Mouse (Mus musculus) ES-CJ7 (cell line): Measurements from ENCODE around the gene Hs6st3.
"Not testable (repeated sequence)": the region's sequence is repeated elsewhere in the genome, so short reads cannot be mapped to it uniquely, and the experiment has no call there.

Source experiments
- DNase-seq: peaks from one replicate; pipeline ENCODE4 v3.0.0; 2011; ENCODE audit warnings: low read depth, low spot score

Gene Hs6st3

DNA sequence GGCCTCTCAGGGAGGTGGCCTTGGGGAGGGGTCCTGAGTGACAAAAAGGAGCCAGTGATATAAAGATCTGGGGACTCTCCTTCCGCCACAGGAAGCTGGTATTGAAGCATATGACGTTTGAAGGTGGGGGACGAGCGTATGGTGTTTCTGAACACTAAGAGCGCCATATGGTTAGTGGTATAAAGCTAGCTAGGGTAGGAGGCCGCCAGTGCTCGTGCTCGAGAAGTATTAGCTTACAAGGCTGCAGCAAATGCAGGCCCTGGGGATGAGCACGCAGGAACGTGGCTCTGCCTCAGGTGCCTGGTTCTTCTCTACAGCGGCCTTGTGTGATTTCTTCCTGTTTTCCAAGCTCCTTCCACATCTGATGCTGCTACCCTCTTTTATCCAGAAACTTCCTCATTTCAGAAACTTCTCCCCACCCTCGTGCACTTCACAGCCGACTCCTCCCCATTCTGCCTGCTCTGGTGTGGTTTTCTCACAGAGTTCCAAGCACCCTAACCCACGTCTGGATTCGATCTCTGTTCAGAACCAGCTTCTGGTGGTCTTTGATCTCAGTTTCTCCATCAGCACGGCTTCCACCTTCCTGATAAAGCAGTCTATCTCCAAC, 110.0 kb downstream of the Hs6st3 start:
- DNase-seq, result no peak

DNA sequence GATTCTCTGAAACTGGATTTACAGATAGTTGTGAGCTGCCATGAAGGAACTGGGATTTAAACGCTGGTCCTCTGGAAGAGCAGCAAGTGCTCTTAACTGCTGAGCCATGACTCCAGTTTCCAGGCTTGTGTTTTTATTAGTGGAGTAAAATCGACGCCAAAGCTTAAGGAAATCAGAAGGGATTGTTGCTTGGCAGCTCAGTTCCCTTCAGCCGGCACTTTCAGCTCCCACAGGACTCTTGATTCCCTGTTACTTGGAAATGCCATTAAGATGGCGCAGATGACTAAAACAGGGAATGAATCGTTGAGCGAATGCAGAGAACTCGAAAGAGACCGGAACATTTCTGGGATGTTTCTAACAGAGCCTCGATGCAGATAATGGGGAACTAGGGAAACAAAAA, 112.2 kb downstream of the Hs6st3 start:
- no peak for DNase-seq

DNA sequence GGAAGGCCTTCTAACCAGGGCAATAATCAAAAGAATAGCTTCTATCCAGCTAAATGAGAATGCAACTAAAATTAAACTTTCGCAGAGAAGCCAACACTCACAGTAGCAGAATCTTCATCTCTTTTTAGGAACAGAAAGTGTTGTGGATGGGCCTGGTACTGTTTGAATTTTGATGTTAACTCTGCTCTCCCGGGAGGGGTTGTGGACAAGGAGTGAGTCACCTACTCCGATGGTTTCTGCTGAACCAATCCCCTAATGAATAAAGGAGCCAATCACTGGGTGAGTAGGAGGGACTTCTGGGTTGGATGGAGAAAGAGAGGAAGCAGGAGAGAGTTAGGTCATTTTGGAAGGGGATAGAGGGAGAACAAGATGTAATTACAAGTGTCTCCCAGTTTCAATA, 117.3 kb downstream of the Hs6st3 start:
- DNase-seq, result no peak

DNA sequence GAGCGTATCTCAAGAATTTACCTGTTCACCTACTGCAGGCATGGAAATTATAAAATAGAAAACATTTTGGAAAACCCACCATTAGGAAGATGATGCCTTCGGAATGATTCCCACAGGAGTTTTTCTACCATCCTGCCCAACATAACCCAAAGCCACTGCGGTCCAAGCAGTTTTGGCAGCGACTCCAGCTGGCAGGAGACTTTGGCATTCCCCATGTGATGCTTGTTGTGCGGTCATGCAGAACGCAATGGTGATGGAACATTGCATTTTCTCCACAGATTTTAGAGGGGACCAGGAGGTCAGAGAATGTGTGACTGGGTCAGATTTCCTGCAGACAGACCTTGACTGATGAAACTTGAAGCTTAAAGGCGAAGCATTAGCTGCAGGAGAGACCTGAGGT, 118.9 kb downstream of the Hs6st3 start:
- no peak for DNase-seq

DNA sequence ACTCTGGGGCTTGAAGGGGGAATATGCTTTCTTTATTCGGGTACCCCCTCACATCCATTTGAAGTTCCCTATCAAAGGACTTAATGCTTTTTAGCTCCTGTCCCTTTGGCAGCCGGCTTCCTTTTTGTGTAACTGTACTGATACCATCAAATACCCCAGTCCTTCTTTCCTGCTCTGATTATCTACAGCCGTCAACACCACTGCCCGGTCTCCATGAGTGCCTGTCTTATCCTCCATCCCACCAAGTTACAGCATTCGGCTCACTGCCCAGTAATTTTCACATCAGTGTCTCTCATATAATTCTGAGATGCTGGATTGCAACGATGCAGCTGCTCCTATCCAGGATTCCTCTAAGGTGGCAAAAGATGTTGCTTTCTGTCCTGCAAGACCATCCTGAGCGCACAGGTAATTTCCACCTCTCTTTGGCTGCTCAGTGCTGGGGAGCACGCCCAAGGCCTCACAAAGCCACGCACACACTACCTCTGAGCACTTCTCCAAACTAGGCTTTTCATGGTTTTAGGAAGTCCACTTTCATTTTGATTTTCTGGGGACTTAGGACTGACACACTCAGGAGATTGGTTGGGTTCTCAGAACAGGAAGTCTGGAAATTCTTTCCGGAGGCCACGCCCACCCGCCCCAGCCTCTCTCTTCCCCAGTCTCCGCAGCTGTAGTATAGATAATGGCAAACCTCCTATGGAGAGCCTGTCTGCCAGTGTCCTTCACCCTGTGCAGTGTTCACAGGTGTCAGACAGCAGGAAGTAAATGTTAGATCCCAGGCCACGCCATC, 122.2 kb downstream of the Hs6st3 start:
- peak; percentile 61 for DNase-seq

DNA sequence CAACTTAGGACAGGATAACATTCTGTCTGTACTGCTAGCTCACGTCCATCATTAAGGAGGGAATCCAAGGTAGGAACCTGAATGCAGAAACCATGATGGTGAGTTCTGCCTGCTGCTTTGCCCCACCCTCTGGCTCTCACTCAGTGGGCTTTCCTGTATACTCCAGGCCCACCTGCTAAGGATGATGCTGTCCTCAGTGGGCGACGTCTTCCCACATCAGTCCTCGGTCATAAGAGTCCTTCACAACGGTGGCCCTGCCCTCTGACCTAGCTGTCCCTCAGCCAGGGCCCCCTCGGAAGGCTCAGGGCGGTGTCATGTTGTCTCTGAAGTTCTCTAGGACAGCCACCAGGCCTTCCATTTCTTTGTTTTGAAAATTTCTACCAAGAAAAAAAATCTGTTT, 128.2 kb downstream of the Hs6st3 start:
- no peak for DNase-seq

DNA sequence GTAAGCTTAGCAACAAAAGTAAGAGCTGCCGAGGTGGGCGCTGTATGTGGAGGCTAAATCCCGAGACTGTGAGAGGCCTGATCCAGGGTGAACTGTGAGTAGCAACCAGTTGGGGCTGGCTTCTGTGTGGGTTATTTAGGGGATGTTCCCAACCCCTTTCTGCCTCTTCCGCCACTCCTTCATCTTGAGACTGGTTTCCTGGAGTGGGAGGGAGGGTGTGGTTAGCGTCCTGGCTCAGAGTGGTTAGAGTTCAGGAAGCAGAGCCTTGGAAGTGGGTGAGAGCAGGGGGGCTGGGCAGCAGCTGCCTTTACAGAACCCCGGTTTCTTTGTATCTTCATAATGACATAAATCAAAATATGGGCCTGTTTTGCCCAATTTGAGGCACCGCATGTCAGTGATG, 134.9 kb downstream of the Hs6st3 start:
- peak; percentile 34 for DNase-seq

DNA sequence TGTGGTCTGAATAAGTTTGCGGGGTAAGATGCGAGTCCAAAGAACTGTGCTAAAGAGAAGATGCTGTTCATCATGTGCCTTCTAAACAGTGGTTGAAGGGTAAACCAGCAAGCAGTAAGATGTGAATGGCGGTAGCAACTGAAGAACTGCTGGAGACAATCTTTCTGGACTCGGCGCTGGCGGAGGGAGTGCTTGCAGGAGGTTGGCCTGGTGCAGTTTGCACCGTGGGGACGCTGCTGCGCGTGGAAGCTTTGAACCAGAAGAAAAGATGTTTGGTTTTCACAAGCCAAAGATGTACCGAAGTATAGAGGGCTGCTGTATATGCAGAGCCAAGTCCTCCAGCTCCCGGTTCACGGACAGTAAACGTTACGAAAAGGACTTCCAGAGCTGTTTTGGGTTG, 140.0 kb downstream of the Hs6st3 start:
- DNase-seq, result not testable (repeated sequence)

DNA sequence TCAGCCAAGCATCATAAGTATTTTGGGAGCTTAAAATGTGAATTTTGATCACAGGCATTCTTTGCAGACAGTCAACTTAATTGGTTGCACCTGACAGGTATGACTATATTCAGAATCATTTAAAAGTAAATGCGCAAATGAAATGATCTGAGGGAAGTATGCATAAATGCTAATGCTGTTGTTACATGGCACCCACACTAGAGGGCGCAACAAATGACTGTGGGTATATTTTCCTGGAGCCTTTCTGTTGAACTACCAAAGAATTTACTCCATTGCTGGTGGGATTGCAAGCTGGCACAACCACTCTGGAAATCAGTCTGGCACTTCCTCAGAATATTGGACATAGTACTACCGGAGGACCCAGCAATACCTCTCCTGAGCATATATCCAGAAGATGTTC, 145.8 kb downstream of the Hs6st3 start:
- DNase-seq, result peak; percentile 9

DNA sequence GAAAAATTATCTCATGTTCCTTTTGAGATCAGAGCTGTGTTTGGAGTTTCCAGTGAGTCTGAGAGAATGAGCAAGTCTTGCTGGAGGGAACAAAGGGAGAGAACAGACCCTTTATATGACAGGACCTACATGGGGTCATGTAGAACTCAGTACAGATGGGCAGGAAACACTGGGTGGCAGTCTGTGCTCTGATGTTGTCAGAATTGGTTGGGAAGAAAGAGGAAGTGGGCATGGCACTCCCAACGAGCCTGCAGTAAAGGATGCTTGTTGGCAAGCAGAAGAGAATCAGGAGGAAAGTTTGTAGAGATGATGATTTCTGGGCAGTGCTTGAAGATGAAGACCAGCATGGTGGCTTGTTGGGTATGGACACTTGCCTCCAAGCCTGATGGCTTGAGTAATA, 151.5 kb downstream of the Hs6st3 start:
- no peak for DNase-seq

DNA sequence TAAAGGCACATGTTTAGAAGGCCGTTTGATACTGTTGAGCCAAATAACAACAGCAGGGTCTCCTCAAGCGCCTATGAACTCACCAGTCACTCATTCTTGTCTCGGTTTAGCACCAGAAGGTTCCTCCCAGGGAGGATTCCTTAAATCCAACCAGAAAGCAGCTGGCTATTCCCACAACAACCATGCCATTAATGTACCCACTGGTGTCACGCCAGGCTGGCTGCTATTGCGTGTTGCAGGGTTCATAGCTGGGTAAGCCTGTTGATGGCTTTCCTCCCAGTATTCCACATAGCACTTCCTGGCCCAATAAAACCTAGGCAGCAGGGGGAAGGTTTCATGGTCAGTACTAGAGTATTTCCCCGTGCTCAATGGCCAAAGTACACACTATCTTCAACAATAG, 155.9 kb downstream of the Hs6st3 start:
- DNase-seq, result no peak

DNA sequence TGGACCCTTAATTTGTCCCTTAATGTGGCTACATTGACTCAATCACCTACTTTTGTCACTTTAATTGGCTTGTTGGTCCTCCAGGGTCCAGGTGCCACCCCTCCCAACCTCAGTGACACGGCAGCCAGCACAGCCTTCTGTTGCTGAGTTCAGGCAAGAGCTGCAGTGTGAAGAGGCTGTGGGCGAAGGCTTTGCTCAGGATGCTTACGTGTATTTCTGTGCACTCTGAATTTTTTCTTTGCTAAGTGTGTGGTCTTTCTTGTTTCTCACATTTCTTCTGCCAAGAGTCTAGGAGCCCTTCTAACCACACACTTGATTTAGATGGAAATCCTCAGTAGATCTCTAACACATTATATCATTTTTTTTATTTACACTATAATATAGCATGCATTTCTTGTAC, 168.3 kb downstream of the Hs6st3 start:
- DNase-seq, result no peak

DNA sequence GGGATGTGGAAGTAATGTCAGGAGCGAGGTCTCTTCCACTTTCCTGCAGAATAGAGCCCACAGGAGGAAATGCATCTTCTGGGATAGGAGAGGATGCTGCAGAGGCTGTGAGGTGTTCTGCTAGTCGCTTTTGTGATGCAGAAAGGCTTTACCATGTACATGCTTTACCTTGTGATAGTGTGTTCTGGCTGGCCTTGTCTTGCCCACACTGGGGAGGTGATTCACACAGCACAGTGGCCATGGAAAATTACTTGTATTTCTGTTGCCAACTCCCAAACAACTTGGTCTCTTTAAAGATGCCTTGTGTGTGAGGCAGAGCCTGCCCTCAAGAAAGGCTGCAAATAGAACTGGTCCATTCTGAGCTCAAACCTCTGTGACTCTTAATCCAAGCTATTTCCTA, 180.2 kb downstream of the Hs6st3 start:
- DNase-seq, result no peak

DNA sequence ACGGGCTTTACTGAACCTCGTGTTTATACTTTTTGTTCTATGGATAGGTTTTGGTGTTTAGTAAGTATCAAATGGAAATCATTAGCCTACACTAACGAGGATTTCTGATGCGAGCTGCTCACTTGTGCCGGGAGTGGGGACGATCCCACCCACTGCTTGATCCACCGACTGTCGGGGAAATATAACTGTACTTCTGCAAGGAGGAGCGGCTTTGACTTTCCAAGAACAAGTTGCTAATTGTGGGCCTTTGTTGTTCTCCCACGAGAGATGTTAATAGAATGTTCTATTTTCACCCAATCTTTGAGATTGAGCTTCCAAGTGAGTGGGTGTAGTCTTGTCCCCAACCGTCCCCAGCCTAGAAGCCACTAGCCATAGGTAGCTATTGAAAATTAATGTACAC, 209.1 kb downstream of the Hs6st3 start:
- DNase-seq, result no peak

DNA sequence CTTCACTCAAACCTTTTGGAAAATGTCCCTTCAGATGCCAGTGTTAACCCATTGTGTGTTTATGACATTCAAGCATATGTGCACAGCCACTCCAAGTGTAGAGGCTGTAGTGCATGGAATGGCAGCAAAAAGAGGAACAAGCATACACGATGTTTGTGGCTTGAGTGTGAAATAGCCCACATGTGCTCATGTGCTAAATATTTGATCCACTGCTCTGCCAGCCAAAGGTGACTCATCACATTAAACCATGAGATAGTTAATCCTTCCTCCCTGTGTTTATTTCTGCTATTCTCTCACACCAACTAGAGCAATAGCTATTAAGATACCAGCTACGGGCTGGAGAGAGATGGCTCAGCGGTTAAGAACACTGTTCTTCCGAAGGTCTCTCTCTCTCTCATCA, 223.3 kb downstream of the Hs6st3 start:
- DNase-seq, result no peak

DNA sequence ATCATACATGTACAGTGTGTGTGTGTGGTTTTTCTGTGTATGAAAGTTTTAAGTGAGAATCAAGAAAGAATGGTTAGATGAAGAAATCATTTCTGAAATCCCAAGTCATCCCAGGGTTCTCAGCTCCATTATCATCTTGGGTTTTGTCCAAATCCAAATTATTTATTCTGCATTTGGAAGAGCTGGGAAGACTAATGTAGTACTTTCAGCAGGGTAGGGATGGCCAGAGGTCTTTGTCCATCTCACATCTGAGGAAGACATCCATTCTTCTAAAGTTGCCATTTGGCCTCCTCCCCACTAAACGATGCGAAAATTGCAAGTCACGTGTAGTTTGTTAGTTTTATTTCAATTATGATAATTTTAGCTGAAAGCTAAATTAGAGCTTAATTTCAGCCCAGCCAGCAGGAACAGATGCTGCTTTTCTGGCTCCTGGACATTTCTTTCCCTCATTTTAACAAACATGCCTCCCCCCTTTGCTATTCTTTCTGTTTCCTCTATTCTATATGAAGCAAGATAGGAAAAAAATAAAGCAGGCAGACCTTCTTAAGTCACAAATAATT, 229.8 kb downstream of the Hs6st3 start:
- DNase-seq, result no peak

DNA sequence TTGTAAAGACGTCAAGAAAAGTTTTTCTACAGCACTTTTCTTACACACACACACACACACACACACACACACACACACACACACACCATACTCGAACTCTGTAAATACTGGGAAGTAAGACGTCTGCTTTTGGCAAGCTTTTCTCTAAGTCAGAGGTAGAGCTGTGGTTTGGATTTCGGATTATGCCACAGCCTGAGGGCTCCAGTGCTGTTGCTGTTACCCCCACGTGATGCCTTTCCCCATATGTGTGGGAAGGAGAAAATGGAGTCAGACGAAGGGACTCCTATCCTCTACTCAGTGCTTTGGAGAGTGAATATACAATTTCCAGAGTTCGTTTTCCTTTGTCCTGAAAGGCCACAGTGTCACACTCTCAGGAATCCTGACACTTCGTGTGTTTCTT, 231.1 kb downstream of the Hs6st3 start:
- no peak for DNase-seq

DNA sequence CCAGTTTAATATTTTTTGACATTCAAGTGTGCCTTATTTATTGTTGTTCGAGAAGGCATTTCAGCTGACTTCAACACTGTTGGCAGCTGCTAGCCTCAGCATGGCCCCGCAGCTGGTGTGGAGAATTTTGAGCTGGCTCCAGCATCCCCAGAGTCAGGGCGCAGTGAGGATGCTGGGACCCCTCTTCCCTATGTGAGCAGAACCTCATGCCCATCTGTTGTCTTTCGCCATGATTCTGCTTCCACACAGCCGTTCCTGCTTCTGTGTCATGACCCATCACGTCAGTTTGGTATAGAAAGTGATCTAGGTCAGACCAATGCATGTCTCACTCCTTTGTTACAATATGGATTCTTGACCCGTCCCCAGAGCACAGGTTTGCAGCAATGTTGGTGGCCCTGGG, 231.9 kb downstream of the Hs6st3 start:
- no peak for DNase-seq

DNA sequence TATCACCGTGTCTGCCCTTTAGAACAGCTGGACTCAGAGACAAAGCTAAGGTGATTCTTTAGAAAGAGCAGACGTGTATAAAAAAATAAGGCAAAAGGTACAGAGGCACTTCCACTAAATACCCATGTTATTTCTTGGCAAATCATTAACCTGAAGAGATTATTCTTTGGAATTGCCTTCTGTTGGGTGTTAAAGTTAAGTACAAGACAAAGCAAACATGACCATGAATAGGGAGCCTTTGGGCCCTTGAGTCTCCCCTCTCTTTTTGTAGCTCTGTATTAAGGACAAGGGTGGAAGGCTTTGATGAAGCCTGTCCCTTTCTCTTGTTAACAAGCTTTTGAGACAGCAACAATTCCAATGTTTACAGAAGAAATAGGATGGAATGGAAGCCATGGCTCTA, 241.2 kb downstream of the Hs6st3 start:
- DNase-seq, result no peak

DNA sequence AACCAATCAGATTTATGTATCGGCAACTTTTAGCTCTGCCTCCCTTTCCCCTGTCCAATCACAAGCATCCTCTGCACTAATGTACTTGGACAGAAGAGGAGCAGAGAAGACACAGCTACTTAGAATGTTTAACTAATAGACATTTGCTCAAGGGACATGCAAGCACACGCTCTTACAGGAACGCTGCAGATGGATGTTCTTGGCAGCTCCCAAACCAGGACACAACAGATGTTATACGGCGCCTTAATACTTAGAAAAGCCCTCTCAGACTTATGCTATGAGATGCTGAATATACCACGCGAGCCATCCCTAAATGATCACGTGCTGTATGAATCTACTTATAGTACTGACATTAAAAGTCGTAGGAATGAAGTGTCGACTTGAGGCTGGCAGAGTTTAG, 263.5 kb downstream of the Hs6st3 start:
- DNase-seq, result no peak

DNA sequence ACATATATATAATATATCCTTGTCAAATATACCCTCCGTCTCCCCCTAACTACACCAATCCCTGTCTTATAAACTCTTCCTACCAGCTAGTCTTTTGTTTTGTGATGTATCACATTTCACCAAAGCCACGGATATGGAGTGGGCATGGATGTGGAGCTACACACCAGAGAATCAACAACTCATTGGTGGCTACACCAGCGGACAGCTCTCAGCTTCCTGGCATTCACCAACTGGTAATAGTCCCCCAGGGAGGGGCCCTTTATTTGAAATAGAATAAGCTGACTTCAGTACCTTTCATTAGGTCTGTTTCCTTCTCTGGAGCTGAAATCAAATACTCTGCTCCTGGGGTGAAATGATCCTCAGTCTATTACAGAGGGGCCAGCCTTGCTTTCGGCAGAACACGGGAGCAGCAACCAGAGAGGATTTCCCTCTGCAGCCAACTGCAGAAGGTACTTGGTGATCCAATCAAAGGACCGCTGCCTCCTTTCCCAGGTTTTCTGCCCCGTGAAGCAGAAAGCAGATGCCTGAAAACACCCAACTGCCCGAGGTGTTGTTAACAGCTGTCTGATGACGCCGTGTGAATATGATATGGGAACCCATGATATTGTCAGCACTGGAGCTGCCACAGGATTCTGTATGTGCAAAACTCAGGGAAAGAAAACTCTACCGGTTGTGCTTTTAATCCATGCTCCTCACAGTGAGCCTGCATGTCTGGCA, 271.4 kb downstream of the Hs6st3 start:
- DNase-seq, result no peak

DNA sequence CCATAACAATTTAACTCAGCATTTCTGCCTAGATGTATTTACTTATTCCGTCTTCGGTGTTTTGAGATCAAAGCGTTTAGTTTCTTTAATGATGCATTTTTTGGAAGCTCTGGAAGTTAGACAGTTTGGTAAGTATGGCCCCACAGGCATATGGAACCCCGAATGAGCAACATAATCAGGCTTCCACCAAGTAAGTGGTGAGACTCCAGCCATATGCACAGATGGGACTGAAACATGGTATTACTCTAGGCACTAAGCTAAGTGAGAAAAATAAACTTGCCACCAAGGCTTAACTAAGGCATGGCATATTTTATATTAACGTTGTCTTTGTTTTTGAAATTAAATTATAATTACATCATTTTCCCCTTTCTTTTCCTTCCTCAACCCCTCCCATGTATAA, 284.8 kb downstream of the Hs6st3 start:
- DNase-seq, result no peak

DNA sequence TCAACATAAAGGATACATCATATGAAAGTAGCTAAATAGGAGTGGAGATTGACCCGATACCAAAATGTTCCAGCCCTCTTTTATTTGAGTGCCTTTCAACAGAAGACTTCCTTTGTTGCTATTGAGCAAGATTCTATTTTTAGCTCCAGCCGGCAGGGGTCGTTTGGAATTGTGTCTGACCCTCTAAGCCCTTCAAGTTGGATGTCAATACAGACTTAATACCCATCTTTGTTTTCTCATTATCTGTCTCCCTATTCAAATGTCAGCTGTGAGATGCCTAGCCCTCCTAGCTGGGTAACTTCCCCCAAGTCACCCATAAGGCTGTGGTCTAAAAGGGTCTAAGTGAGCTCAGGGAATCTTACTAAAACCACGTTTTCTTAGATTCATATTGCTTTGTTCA, 312.3 kb downstream of the Hs6st3 start:
- DNase-seq, result peak; percentile 28
